Mouse (Mus musculus): ENCODE data around the gene Fut7.

DNA sequence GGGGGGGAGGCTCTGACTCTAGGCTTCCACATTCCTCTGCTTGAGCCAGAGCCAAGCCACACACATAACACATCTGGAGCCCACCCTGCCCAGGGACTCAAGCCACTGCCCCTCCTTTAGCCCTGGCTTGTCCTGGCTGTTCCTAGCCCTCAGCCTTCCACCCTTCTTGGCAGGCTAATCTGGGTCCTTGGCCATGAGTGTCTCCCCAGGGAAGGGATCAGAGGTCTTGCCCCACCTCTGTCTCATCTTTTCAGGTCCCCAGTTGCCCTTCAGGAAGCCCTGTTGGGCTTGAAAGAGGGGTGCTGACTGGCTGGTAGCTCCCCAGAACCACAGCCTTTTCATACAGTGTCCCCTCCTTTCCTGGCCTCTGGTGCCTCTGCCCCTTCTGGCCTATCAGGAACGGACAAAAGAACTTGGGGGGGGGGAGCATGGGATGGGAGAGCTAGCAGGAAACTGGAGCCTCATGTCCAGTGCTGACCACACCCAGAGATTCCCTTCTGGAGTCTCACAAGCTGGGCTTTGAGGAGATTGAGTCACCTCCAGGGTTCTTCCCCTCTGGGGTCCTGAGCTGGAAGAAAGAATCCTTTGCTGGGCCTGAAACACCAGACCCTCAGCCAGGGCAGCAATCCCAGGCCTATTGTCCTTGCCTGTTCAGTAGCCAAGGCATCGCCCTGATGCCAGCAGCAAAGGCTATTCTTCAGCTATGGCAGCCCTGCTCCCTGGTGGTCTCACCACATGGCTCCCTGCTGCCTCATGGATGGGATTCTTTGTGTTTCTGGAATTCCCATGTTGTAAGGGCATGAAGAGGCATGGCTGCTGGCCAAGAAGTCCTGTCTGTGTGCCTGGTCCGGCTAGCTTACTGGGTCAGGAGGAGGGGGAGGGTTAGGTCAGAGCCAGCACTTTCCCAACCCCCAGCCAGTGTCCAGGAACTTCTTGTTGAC is 28.5 kb upstream of the Fut7 start:
- TF ChIP-seq CTCF (IDR thresholded peaks at IDR 0.05; ENCODE audit: low read depth), result no peak
- no peak for TF ChIP-seq EP300 (IDR thresholded peaks at IDR 0.05; ENCODE audit: low read depth)
